Mouse (Mus musculus): ENCODE data around the gene Olfr325.
"Not testable (repeated sequence)": the region's sequence is repeated elsewhere in the genome, so short reads cannot be mapped to it uniquely, and the experiment has no call there.

Olfr325 gene

GRCm38 (mm10) chr11:58577430-58577829 lies at the start of gene Olfr325:
Gene Olfr325, plus strand, starts transcription at chr11:58577730.
- no peak for DNase-seq (ENCODE audit: low read depth)

- DNase-seq (ENCODE audit: low read depth): not testable (repeated sequence)
Observed at GRCm38 (mm10) chr11:58534736-58535135, 42.8 kb upstream of the Olfr325 start, which contains the start of gene Olfr330. Gene Olfr330, minus strand, starts transcription at chr11:58534836.

GRCm38 (mm10) chr11:58546322-58546721 lies 31.2 kb upstream of the Olfr325 start, which contains the start of gene Olfr329-ps:
Gene Olfr329-ps, minus strand, starts transcription at chr11:58546422.
- DNase-seq (ENCODE audit: low read depth): no peak

- peak; percentile 2 for DNase-seq (ENCODE audit: low read depth)
Observed at GRCm38 (mm10) chr11:58555536-58555935, 22.0 kb upstream of the Olfr325 start, which contains the start of gene Olfr328. Gene Olfr328, minus strand, starts transcription at chr11:58555636.

GRCm38 (mm10) chr11:58570405-58570804 lies 7.1 kb upstream of the Olfr325 start, which contains the start of gene Olfr224:
Gene Olfr224, minus strand, starts transcription at chr11:58570553.
- DNase-seq (ENCODE audit: low read depth): no peak

- no peak for DNase-seq (ENCODE audit: low read depth)
Observed at GRCm38 (mm10) chr11:58578636-58579035, 1.1 kb downstream of the Olfr325 start.

- DNase-seq (ENCODE audit: low read depth): peak; percentile 65
Observed at GRCm38 (mm10) chr11:58587898-58588348, 10.4 kb downstream of the Olfr325 start.

- no peak for DNase-seq (ENCODE audit: low read depth)
Observed at GRCm38 (mm10) chr11:58588620-58589250, 11.2 kb downstream of the Olfr325 start.

- DNase-seq (ENCODE audit: low read depth): no peak
Observed at GRCm38 (mm10) chr11:58594814-58595213, 17.3 kb downstream of the Olfr325 start, which contains the start of gene Olfr324. Gene Olfr324, plus strand, starts transcription at chr11:58595114.

- DNase-seq (ENCODE audit: low read depth): no peak
Observed at GRCm38 (mm10) chr11:58597837-58598236, 20.3 kb downstream of the Olfr325 start.

- DNase-seq (ENCODE audit: low read depth): no peak
Observed at GRCm38 (mm10) chr11:58602062-58602461, 24.5 kb downstream of the Olfr325 start.

- no peak for DNase-seq (ENCODE audit: low read depth)
Observed at GRCm38 (mm10) chr11:58602800-58603560, 25.4 kb downstream of the Olfr325 start.

- no peak for DNase-seq (ENCODE audit: low read depth)
Observed at GRCm38 (mm10) chr11:58604688-58605087, 27.2 kb downstream of the Olfr325 start.

GRCm38 (mm10) chr11:58605228-58605627 lies 27.7 kb downstream of the Olfr325 start:
- no peak for DNase-seq (ENCODE audit: low read depth)

GRCm38 (mm10) chr11:58606177-58606919 lies 28.8 kb downstream of the Olfr325 start:
- no peak for DNase-seq (ENCODE audit: low read depth)

- DNase-seq (ENCODE audit: low read depth): no peak
Observed at GRCm38 (mm10) chr11:58607030-58607429, 29.5 kb downstream of the Olfr325 start.

GRCm38 (mm10) chr11:58613359-58613758 lies 35.8 kb downstream of the Olfr325 start:
- DNase-seq (ENCODE audit: low read depth): no peak

- DNase-seq (ENCODE audit: low read depth): no peak
Observed at GRCm38 (mm10) chr11:58614526-58614925, 37.0 kb downstream of the Olfr325 start.

GRCm38 (mm10) chr11:58615975-58616374 lies 38.4 kb downstream of the Olfr325 start, which contains the start of gene 2210407C18Rik:
Gene 2210407C18Rik, minus strand, starts transcription at chr11:58616075.
- DNase-seq (ENCODE audit: low read depth): no peak

GRCm38 (mm10) chr11:58618369-58618768 lies 40.8 kb downstream of the Olfr325 start:
- DNase-seq (ENCODE audit: low read depth): no peak

- DNase-seq (ENCODE audit: low read depth): no peak
Observed at GRCm38 (mm10) chr11:58618793-58619192, 41.3 kb downstream of the Olfr325 start.

- DNase-seq (ENCODE audit: low read depth): no peak
Observed at GRCm38 (mm10) chr11:58626146-58626545, 48.6 kb downstream of the Olfr325 start.

Data from NIH3T3 (cell line).